9 mouse cellular contexts compared by ENCODE assay signal in genomic region chr3:153943003-153943640, GRCm38 (mm10). TPM values are rescaled to one million over a fixed set of nuclear protein-coding genes. Genes with fewer than 3 reads are reported as not detected.
DNase-seq lines count a peak whose midpoint lies in the region; ATAC-seq and TF ChIP-seq lines count a peak whose summit lies in the region.
"Had no signal": no experiment of that assay in that cellular context is flagged by ENCODE, and none has a peak within 500 bp of the region (broad histone marks: within the 10 kb centered on the region; RNA-seq: fewer than 3 reads in every experiment).

No protein-coding gene starts in this region.

- peak overlapping the region; percentile 94 for H3K27ac ChIP-seq in heart, embryonic 13.5 days (replicated peaks)
- peak overlapping the region; percentile 86; the same call in 1 of the 2 replicates for H3K27ac ChIP-seq in liver, embryonic 15.5 days (replicated peaks)

- H3K4me1 ChIP-seq in G1E (ENCODE audit: insufficient read depth, low read depth, low read length): peaks cover 24% of the 10 kb centered on the region
- peaks cover 38% of the 10 kb centered on the region for H3K4me1 ChIP-seq in heart, embryonic 13.5 days
- H3K4me1 ChIP-seq in liver, embryonic 15.5 days (replicated peaks): peaks cover 40% of the 10 kb centered on the region

- no peak for ATAC-seq in G1E (ENCODE audit: extremely low read depth, insufficient number of reproducible peaks, low FRiP score, poor library complexity, severe bottlenecking)
- no peak for ATAC-seq in heart, embryonic 13.5 days (ENCODE audit: extremely low read depth, insufficient number of reproducible peaks, low FRiP score, low TSS enrichment)
- no peak for ATAC-seq in liver, embryonic 15.5 days (ENCODE audit: insufficient read depth)

- 32% methylated on average over 12 of the region's 12 CpGs for WGBS in heart, embryonic 13.5 days
- WGBS in liver, embryonic 15.5 days (ENCODE audit: insufficient replicate concordance): 52% methylated on average over 12 of the region's 12 CpGs

- no peaks in the 10 kb centered on the region for H3K9me3 ChIP-seq in G1E (replicated peaks)
- H3K9me3 ChIP-seq in heart, embryonic 13.5 days: no peaks in the 10 kb centered on the region
- H3K9me3 ChIP-seq in liver, embryonic 15.5 days (replicated peaks): no peaks in the 10 kb centered on the region

- intact Hi-C loops in heart, postnatal 14 days (cut with DNase I): loop anchor here (2.0 to 10.0 kb wide), 2 partner anchors 30 to 652 kb away; partner anchors contain the start of genes Cryz, Rabggtb and Tyw3

- peaks cover 38% of the 10 kb centered on the region for H3K36me3 ChIP-seq in G1E (replicated peaks)
- peaks cover 39% of the 10 kb centered on the region for H3K36me3 ChIP-seq in heart, embryonic 13.5 days
- peaks cover 14% of the 10 kb centered on the region for H3K36me3 ChIP-seq in liver, embryonic 15.5 days (replicated peaks)

- peak overlapping the region; percentile 81 for H3K4me2 ChIP-seq in heart, embryonic 13.5 days
- H3K4me2 ChIP-seq in liver, embryonic 15.5 days: peak overlapping the region; percentile 79

- H3K4me3 ChIP-seq in G1E (ENCODE audit: low read depth, low read length): peak overlapping the region; percentile 94
- peak overlapping the region; percentile 90 for H3K4me3 ChIP-seq in heart, embryonic 13.5 days
- peak overlapping the region; percentile 82 for H3K4me3 ChIP-seq in liver, embryonic 15.5 days (replicated peaks)

- peak overlapping the region; percentile 97 for H3K9ac ChIP-seq in heart, embryonic 13.5 days
- 0 out of 2 replicates have a peak overlapping the region, but pooled peaks have one; percentile 82 for H3K9ac ChIP-seq in liver, embryonic 15.5 days

- no peak for TF ChIP-seq CTCF in G1E (IDR thresholded peaks at IDR 0.05; ENCODE audit: low read depth, low read length)

- DNase-seq in heart, adult 18-20 months: peak; percentile 27 to 46
- DNase-seq in heart, postnatal 14 days: no peak
- DNase-seq in G1E (ENCODE audit: low spot score): no peak
- no peak for DNase-seq in cerebellum, postnatal 14 days
- no peak for DNase-seq in gastrocnemius, adult 18-20 months (ENCODE audit: low spot score)
- DNase-seq in right cerebral cortex, adult 2 months (ENCODE audit: low spot score in 2 of 2): no peak

- H3K27me3 ChIP-seq in G1E (ENCODE audit: insufficient read depth, low read length): no peaks in the 10 kb centered on the region
- H3K27me3 ChIP-seq in heart, embryonic 13.5 days (replicated peaks): no peaks in the 10 kb centered on the region
- H3K27me3 ChIP-seq in liver, embryonic 15.5 days: no peaks in the 10 kb centered on the region
- H3K27me3 ChIP-seq: Patski had no signal

RNA-seq across cellular contexts. Expression of gene Acadm, which starts 1.3 kb away (rescaled TPM):
- total RNA-seq in heart, adult 18-20 months (2021): 1,000 to 10,000 TPM; 1,411 to 1,781 TPM
- 100 to 1,000 TPM; 980 to 999 TPM for total RNA-seq in heart, postnatal 14 days (2021)
- total RNA-seq in G1E (2014; fragmentation: Nextera tagmentation) (89.2 and 89.9 TPM in 2 replicates), G1E (2017) (212 and 260 TPM in 2 replicates)
- 6.4 and 8.3 TPM in 2 replicates for polyA plus RNA-seq in G1E (2012)
- 179 and 194 TPM in 2 replicates for polyA plus RNA-seq in heart, embryonic 13.5 days (2015; fragmentation: Nextera tagmentation; extraction: Ambion mirVana)
- 82.5 and 101 TPM in 2 replicates for polyA plus RNA-seq in liver, embryonic 15.5 days (2015; fragmentation: Nextera tagmentation; extraction: Ambion mirVana)
- 100 to 1,000 TPM; 316 to 427 TPM for total RNA-seq in gastrocnemius, adult 18-20 months (2021)

RNA-seq across cellular contexts. Expression of gene Slc44a5, which starts 30.1 kb away (rescaled TPM):
- under 1 TPM; 0.13 to 0.17 TPM for total RNA-seq in heart, adult 18-20 months (2021)
- total RNA-seq in heart, postnatal 14 days (2021): under 1 TPM; 0.22 to 0.31 TPM
- total RNA-seq in G1E (2014; fragmentation: Nextera tagmentation) (not detected in 2 replicates), G1E (2017) (0.16 and 0.23 TPM in 2 replicates)
- not detected in 2 replicates for polyA plus RNA-seq in G1E (2012)
- polyA plus RNA-seq in heart, embryonic 13.5 days (2015; fragmentation: Nextera tagmentation; extraction: Ambion mirVana): 0.76 and 0.78 TPM in 2 replicates
- polyA plus RNA-seq in liver, embryonic 15.5 days (2015; fragmentation: Nextera tagmentation; extraction: Ambion mirVana): 0.10 and 0.29 TPM in 2 replicates
- under 1 TPM in 1 of 2 experiments, not detected in 1; 0.05 TPM for total RNA-seq in gastrocnemius, adult 18-20 months (2021)

RNA-seq across cellular contexts. Expression of gene Rabggtb, which starts 30.3 kb away (rescaled TPM):
- 10 to 100 TPM; 91.9 to 99.4 TPM for total RNA-seq in heart, adult 18-20 months (2021)
- total RNA-seq in heart, postnatal 14 days (2021): 100 to 1,000 TPM in 1 of 2 experiments, 10 to 100 TPM in 1; 90.2 to 105 TPM
- total RNA-seq in G1E (2014; fragmentation: Nextera tagmentation) (147 and 179 TPM in 2 replicates), G1E (2017) (227 and 242 TPM in 2 replicates)
- 26.7 and 30.3 TPM in 2 replicates for polyA plus RNA-seq in G1E (2012)
- polyA plus RNA-seq in heart, embryonic 13.5 days (2015; fragmentation: Nextera tagmentation; extraction: Ambion mirVana): 50.3 and 55.1 TPM in 2 replicates
- polyA plus RNA-seq in liver, embryonic 15.5 days (2015; fragmentation: Nextera tagmentation; extraction: Ambion mirVana): 36.6 and 38.2 TPM in 2 replicates
- total RNA-seq in gastrocnemius, adult 18-20 months (2021): 10 to 100 TPM; 51.9 to 61.6 TPM

RNA-seq across cellular contexts. Expression of gene Msh4, which starts 37.2 kb away (rescaled TPM):
- total RNA-seq in heart, adult 18-20 months (2021): under 1 TPM in 1 of 2 experiments, not detected in 1; 0.08 TPM
- total RNA-seq in heart, postnatal 14 days (2021): under 1 TPM; 0.10 to 0.24 TPM
- total RNA-seq in G1E (2014; fragmentation: Nextera tagmentation) (0.19 and 0.45 TPM in 2 replicates), G1E (2017) (0.46 and 0.49 TPM in 2 replicates)
- not detected in 2 replicates for polyA plus RNA-seq in G1E (2012)
- polyA plus RNA-seq in heart, embryonic 13.5 days (2015; fragmentation: Nextera tagmentation; extraction: Ambion mirVana): 0.10 and 0.12 TPM in 2 replicates
- 0.03 TPM in 1 of 2 replicates, not detected in the other for polyA plus RNA-seq in liver, embryonic 15.5 days (2015; fragmentation: Nextera tagmentation; extraction: Ambion mirVana)
- under 1 TPM in 1 of 2 experiments, not detected in 1; 0.09 TPM for total RNA-seq in gastrocnemius, adult 18-20 months (2021)

Comparison
In these comparisons a context has a peak if more than half of its experiments do, and no peak if none do; other contexts are left out.
1. DNase-seq: peak in heart, adult 18-20 months (2 of 2); none in heart, postnatal 14 days (0 of 2), G1E (single experiment), cerebellum, postnatal 14 days (0 of 2), gastrocnemius, adult 18-20 months (single experiment) and right cerebral cortex, adult 2 months (0 of 2).
2. Peak in every context shown above with its lines, with median percentiles within 50 percentile points of each other: H3K4me3 ChIP-seq.